Mouse (Mus musculus) megakaryocyte progenitor cell, adult 5-6 weeks (primary cell): ENCODE results near the gene Adam11. TPM values are rescaled to one million over a fixed set of nuclear protein-coding genes. Genes with fewer than 3 reads are reported as not detected.
"Not testable (repeated sequence)": the region's sequence is repeated elsewhere in the genome, so short reads cannot be mapped to it uniquely, and the experiment has no call there.

ENCODE experiments used
- ATAC-seq: replicated peaks from 2 replicates; pipeline ENCODE4 v1.8.0; 2016; ENCODE audit warnings: mild to moderate bottlenecking, moderate TSS enrichment, inconsistent platforms; ENCODE audit not compliant: poor library complexity
- total RNA-seq, 2 experiments: library from RNA; stranded (forward) in 1 of 2; stranded (reverse) in 1 of 2; fragments of 157-497, 149-512 nt in 1 of 2; fragments of 200-1000 nt in 1 of 2; gene quantifications; 2 replicates each; pipeline versions ENCODE4 v1.2.3 to v1.2.4; 2015 to 2017

The Adam11 gene
- total RNA-seq (2015) (0.17 and 2.9 TPM in 2 replicates), total RNA-seq (2017) (0.44 TPM in 1 of 2 replicates, not detected in the other)

DNA sequence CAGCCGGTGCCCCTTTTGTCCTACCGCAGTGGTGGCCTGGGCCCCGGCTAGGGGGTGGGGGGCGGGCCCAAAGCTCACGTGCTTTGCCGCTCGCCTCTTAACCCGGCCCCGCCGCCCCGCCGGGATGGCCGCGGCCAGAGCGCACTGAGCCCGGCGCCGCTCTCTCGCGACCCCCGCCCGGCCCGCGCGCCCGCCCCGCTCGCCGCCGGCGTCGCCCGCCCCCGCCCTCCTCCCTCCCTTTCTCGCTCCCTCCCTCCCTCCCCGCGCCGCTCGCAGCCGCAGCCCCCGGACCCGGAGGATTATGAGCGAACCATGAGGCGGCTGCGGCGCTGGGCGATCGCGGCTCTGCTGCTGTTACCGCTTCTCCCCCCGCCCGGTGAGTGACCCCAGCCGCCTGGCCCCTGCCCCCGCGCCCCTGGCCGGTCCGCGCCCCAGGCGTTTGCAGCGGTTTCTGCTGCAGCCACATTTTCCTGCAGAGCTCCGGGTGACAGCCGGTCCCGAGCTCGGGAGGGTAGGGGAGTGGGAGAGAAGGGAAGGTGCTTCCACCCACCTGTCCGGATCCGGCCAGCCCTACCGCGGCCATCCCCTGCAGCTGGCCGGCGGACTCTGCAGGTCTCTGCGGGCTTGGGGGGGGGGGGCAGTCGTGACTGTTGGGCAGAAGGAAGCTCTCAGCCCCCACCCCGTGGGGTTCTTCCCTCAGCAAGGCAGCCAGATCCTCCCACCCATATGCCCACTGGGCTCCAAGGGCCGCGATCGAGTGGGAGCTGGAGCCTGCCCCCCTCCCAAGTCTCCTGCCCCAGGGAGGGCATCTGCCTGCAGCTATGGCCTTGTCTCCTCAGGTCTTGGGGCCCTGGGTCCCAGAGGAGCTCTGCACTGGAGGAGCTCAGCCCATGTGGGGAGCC lies at the start of gene Adam11:
Gene Adam11, plus strand, starts transcription at position 131 of the 902 bp plus-strand sequence.
- no peak for ATAC-seq

DNA sequence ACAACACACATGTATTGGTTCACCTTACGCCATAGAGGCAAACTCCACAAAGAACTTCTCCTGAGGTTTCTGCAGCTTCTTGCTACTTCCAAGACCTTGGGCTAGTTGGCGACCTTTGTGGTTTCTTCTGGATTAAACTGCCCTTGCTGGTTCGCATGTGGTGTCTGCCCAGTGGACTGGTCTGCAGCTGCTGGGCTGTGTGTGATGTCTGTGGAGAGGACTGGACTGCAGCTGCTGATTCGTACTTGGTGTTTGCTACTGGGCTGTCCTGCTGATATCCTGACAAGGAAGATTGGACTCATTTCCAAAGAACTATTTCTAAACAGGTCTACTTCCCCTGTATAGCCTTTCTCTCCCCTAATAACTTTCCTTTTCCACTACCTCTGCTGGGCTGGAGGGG lies 48.8 kb upstream of the Adam11 start:
- no peak for ATAC-seq

DNA sequence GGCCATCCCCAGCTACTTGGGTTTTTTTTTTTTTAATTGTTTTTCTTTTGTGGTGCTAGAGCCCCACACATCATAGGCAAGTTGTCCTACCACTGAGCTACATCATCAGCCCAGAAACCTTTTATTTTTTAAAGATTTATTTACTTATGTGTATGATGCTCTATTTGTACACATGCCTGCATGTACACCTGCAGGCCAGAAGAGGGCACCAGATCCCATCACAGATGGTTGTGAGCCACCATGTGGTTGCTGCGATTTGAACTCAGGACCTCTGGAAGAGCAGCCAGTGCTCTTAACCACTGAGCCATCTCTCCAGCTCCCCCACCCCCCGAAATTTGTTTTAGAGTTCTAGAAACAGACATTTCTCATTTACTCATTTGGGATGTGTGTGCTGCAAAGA lies 46.7 kb upstream of the Adam11 start:
- not testable (repeated sequence) for ATAC-seq

DNA sequence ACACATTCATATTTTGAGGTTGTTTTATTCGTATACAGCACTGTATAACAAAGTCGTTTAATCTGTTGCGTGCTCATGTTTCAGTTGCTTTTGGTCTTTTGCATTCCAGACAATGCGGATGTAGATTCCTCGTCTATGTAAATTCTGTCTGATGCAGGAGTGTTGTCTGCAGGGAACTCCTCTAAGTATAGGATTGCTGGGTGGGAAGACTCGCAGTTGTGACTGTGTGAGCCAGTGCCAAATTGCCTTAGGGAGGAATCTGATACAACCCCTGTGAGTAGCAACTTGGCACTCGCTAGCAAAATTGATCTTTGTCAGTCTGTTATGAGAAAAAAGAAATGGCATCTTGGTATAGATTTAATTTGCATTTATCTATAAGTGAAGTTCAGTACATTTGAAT lies 45.1 kb upstream of the Adam11 start:
- ATAC-seq = no peak

DNA sequence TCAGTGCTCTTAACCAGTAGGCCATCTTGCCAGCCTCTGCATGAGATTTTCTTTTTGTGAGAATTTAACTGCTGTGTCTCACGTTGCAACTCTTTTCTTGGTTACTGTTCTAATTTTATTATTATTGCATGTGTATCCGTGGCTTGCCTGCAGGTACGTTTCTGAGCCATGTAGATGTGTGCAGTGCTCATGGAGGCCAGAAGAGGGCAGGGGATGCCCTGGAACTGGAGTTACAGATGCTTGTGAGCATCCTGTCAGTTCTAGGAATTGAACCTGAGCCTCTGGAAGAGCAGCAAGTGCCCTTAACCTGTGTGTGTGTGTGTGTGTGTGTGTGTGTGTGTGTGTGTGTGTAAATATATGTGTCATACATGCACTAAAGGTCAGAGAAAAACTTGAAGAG lies 35.7 kb upstream of the Adam11 start:
- ATAC-seq = 0 out of 2 replicates have a peak, but pooled peaks have one; percentile 44

DNA sequence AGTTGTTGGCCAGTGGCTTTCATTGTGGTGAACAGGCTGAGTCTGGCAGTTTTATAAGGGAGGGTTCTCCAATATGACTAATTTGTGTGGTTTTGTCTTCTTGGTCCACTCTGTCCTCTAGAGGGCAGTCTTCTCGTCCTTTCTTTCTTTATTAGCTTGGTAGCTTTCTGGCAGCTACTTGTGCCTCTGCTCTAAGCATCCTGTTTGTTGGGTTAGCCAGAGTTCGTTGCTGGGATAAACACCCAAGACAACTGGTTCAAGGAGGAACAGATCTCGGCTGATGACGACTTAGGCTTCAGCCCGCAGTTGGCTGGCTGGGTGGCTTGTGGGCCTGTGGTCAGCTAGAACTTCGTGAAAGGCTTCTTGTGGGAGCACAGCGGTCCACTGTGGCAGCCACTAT lies 32.6 kb upstream of the Adam11 start:
- peak; percentile 85 for ATAC-seq

DNA sequence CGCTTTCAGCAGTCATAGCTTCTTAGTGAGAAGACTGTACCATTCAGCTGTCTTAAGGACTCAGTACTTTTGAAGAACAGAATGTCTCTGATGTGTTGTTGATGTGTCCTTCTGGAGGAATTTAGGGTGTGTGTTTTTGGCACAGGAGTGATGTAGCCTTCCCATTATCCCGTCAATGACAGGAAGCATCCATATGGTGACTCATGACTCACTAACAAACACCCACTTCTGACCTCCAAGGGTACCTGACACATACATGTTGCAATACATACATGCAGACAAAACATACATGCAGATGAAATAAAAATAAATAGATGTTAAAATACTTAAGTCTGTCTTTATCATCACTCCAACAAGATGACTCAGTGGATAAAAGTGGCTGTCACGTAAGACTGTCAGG lies 31.4 kb upstream of the Adam11 start:
- ATAC-seq = no peak

DNA sequence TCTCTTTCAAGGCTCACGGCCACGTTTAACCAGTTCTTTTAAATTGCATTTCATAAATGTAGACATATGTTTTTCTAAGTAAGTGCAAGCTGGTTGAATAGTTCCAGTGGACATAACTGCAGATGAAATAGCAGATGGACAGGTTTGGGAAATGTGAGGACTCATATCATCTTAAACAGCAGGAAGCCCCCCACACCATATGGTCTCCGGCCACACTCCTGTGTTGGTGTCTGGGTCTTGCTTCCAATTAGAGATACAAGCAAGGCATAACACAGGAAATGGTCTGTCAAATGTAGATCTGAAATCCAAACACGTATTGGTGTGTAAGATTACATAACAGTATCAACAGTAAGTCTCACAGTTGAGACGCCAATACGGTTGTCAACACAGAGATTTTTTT lies 29.9 kb upstream of the Adam11 start:
- no peak for ATAC-seq

DNA sequence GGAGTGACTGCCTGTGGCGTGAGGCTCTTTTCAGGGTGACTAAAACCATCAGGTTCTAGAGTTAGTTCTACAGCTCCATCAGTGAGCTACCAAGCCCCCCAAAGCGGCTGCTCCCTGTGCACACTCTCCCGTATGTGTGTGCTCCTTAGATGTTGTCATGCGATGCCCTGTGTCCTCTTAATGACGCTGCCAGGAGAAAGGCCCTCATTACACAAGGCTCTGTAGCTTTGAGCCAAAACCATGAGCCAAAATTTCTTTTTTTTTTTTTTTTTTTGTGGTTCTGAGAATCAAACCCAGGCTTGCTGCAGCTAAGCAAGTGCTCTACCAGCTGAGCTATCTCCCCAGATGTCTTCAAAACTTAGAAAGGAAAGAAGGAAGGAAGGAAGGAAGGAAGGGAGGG lies 28.1 kb upstream of the Adam11 start:
- no peak for ATAC-seq

DNA sequence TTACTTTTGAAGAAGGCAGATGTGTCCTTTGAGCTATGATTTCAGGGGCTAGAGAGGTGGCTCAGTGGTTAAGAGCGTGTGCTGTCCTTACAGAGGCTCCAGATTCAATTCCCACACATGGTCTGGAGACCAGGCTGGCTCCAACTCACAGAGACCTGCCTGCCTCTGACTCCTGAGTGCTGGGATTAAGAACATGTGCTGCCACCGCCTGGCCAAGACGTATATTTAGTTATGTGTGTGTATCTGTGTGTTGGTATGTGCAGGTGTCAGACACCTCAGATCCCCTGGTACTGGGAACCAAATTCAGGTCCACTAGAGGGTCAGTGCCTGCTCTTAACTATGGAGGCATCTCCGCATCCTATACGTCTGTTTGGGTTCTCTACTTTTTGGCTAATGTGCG lies 26.3 kb upstream of the Adam11 start:
- ATAC-seq = no peak

DNA sequence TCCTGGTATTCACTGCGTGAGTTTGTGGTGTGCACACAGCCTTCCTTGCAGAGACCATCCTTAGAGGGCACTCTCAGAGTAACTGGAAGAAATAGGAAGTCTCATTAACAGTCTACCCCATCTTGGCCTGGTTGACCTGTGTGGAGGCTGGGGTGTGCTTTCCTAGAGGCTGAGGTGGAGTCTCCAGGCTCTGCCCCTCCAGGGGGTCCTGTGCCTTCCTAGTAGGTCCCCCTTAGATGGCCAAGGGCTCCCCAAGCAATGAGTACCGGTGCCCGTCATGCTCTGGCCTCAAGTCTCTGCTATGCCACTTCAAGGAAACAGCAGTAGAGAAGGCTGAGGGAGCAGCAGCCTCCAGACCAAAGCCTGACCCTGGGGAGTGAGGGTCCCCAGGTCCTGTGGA lies 23.2 kb upstream of the Adam11 start:
- ATAC-seq = no peak

DNA sequence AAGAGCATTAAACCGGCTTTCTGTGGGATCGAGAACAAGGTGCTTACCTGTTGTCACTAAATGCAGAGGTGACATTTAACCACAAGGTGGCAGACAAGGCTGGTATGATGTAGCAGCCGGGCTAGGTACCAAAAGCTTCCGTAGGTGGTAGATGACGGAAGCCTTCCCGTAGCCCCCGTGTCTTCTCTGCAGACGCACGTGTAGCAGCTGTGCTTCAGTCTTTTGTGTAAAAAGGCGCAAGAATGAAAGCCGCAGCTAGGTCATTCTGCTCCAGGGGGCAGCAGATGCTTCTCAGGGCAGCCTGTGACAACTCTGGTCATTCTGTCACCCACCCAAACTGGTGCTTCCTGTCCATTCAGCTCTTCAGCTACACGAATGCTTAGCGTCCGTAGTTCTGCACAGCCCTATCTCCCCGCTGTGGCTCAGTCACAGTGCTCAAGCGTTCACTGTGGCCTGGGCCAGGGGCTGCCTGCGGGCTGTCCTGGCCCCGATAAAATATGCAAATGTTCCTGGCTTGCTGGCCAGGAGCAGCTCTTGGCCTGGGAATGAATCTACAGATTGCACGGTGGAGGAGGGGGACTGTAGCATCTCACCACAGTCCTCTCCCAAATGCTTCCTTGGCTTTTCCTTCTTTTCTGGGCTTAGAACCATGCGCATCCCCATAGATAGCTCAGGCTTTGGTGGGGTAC lies 21.8 kb upstream of the Adam11 start:
- peak; percentile 79 for ATAC-seq

DNA sequence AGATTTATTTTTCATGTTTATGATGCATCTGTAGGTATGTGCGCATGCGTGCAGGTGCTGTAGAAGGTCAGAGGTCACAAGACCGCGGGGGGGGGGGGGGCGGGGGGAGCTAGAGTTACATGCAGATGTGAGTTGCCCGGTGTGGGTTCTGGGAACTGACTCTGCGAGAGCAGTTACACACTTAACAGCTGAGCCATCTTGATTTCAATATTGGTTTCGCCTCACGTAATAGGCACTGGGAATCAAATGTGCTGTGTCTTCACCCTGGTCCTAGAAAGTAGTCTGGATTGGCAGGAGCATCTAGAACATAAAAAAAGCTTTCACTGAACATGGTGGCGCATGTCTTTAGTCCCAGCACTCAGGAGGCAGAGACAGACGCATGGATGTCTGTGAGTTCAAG lies 20.6 kb upstream of the Adam11 start:
- no peak for ATAC-seq

DNA sequence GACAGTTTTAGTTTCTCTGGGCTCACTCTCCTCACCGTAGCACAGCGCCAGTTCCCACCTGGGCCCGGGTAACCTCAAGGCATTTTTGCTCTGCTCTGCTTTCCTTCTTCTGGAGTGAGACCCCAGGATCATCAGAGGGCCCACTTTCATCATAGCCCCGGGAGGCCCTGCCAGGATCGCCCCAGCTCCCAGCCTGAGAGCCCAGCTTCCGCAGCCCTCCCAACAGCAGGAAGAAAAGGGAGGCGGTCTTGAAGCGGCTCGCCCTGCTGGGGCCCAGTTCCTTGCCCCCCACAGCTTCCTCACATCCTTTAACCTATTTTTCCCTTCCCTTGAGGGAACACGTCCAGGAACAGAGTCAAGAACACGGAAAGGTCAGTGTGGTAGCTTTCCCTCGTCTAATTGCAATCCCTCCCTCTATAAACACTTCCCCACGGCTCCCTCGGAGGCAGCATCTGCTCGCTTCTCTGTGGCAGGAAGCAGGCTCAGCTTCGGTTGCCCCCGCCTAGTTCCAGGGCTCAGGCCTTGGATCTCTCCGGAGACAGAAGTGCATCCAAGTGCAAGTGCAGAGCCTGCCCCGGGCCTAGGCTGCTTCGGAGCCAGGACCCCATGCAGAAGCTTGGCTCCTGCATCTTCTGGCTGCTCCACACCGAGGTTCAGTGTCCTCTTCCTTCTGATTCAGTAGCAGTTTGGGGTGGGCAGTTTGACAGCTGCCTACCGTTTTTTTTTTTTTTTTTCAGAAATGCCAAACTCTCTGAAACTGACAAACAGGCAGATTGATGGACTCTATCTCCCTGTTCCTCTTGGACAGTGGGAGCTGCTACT lies 19.9 kb upstream of the Adam11 start:
- ATAC-seq = no peak

DNA sequence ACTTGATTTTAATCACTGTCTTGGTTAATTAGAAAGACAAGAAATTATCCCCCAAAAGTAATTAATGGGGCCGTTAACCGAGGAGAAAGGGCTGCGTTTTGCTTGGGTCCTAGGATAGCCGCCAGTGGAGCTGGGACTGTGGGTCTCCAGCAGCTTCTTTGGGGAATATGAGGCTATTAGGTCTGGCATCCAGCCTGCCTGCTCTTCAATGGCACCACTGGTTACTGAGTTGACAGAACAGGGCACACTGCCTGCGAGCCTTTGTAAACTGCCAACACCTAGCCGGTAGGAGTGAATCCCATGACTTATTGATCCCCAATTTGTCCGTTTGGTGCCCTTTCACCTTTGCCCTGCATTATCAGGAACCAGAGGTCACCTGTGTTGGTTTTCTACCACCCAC lies 19.2 kb upstream of the Adam11 start:
- ATAC-seq = no peak

DNA sequence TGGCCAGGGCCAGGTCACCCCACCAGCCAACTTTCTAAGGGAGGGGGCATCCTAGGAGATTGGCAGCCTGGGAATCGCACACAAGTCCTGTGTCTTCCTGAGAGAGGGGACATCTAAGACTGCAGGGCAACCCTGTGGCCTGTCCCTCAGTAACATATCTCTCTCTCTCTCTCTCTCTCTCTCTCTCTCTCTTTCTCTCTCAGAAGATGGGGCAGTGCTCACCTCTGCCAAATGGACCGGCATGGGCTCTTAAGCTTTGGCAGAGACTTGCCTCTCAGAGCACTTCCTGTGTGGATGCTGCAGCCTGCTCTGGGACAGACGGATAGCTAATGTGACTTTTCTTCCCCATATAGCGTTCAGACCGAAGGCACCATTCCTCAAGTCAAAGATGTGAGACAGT lies 18.4 kb upstream of the Adam11 start:
- ATAC-seq = no peak

DNA sequence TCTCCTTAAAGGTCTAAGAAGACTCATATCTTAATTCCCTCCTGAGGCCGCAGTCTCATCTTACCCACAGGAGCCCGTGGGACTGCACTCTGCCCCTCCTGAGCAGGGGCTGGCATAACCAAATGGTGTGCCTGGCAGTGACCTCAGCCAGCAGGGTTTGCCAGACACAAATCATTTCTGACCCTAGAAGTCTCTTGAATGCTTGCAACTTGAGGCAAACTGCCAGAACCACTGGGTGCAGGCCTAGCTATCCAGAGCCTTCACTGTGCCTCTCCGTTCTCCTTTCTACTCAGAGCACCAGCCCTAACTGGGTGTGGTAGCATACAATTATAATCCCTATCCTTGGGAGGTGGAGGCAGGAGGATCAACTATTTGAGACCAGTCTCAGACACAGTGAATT lies 16.5 kb upstream of the Adam11 start:
- no peak for ATAC-seq

DNA sequence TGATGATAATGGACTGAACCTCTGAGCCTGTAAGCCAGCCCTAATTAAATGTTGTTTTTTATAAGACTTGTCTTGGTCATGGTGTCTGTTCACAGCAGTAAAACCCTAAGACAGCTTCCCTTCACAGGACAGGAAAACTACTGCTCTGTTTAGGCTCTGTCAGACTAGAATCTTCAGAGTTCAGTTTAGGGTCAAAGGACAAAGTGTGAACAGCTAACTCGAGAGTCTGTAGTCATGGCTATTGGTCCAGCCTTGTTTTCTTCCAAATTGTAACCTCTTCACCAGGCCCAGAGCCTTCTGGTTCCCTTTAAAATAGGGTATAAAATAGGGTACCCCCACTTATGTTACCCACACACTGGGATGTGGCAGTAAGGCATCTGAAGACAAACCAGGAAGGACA lies 13.4 kb upstream of the Adam11 start:
- ATAC-seq = no peak

DNA sequence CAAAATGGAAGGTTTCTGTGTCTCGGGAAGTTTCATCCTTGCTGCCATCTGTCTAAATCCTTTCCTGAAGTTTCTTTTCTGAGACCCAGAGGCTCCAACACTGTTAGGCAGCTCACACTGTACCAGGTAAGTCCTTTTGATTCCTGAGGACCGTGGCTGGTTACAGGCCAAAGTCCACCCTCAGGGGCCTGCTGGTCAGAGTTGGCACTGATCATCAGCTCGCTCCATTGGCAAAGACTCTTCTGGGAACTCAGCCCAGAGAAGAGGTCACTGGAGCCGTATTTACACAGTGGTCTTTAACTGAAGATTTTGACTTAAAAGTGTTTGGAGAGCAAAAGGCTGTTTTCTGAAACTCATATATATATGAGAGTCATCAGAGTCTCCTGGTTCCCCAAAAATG lies 12.9 kb upstream of the Adam11 start:
- ATAC-seq = no peak

DNA sequence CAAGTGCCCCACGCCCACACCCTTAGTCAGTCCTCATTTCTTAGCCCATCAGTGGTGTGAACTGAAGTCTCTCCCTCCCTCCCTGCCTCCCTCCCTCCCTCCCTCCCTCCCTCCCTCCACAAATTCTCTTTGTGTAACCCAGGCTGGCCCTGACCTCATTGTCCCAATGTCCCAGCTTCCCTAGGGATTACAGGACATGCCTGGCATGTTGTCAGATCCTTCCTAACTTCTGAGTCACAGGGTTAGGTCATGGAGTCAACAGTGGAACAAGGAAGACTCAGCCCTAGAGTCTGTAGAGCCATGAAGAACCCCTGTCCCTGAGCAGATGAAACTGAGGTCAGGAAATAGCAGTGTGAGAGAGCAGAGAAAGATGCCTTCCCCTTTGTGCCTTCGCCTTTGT lies 11.5 kb upstream of the Adam11 start:
- no peak for ATAC-seq

DNA sequence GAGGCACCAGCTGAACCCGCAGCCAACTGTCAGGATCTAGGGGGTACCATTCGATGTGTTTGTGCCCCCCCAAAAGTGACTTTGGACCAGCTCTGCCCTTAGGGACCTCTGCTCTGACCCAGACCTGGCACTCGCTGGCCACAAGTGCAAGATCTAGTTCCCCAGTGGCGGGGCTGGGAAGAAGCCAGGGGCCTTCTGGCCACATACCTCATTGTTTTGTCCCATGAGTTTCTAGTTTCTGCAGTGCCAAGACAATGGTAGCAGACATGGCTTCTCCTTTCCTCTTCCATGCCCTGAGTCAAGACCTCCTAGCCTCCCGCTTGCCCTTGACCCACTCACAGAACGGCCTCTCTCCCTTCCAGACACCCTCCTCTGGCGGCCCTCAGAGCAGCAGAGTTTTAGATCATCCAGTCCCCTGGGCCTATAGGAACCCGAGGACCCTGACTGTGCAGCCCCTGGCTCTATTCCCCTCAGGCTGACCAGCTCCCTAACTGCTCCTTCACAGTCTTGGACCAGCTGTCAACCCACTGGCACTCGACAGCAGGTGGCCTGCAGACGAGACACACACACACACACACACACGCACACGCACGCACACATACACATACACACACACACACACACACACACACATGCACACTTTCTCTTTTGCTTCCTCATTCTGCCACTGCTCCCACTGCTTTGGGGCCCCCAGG lies 8.2 kb upstream of the Adam11 start:
- ATAC-seq = peak; percentile 59
